Comparison of ENCODE assay signal across 8 mouse cellular contexts in the genomic region with DNA sequence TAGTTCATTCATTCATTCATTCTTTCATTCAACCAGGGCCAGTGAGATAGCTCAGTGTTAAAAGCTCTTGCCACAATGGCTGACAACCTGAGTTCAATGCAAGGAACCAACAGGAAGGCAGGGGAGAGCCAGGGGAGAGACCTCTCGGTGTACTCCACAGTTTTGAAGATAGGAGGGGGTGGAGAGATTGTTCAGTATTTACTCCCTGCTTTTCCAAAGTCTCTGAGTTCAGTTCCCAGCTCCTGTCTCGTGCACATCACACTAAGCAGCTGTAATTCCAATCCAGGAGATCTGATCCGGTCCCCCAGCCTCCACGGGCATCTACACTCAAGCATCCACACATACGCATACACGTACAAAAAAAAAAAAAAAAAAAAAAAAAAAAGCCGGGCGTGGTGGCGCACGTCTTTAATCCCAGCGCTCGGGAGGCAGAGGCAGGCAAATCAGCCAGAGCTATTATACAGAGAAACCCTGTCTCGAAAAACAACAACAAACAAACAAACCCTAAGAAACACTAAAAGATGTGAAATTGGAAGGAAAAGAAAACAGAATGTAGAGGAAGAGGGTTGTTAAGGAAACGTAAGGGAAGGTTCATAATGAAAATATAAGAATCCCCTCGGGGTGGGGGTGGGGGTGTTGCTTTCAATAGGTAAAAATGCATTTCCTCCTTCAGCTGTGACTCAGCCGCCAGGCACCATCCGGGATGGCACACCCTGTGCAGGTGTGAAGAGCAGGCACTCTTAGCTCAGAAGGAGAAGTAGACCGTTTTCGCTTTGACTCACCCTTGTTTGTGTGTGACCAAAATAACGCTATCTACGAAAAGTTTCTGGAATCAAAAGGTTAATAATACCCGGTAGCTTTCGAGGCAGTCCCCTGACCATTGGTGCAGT. TPM values are rescaled to one million over a fixed set of nuclear protein-coding genes. Genes with fewer than 3 reads are reported as not detected.
DNase-seq lines count a peak whose midpoint lies in the region; ATAC-seq and TF ChIP-seq lines count a peak whose summit lies in the region.

No protein-coding gene starts in this region.

- H3K4me3 ChIP-seq in liver, adult 2 months (ENCODE audit: insufficient read depth, low read depth, low read length) = peak overlapping the region; percentile 54
- H3K4me3 ChIP-seq in forebrain, embryonic 14.5 days (ENCODE audit: low read depth, low read length) = no peak overlapping the region
- H3K4me3 ChIP-seq in limb, embryonic 14.5 days (replicated peaks; ENCODE audit: low read length) = peak overlapping the region; percentile 10
- H3K4me3 ChIP-seq in midbrain, postnatal 0 days (ENCODE audit: low read depth, low read length) = peak overlapping the region; percentile 1; the same call in 1 of the 2 replicates

- no peaks in the 10 kb centered on the region for H3K9me3 ChIP-seq in forebrain, embryonic 14.5 days (replicated peaks; ENCODE audit: control insufficient read depth, low read length)
- no peaks in the 10 kb centered on the region for H3K9me3 ChIP-seq in limb, embryonic 14.5 days (ENCODE audit: control insufficient read depth, low read length)
- no peaks in the 10 kb centered on the region for H3K9me3 ChIP-seq in midbrain, postnatal 0 days (ENCODE audit: low read length)

- WGBS in liver, adult 2 months = 55% methylated on average over 23 of the region's 23 CpGs
- 79% methylated on average over 23 of the region's 23 CpGs for WGBS in forebrain, embryonic 14.5 days
- 60% methylated on average over 23 of the region's 23 CpGs for WGBS in limb, embryonic 14.5 days
- 74% methylated on average over 23 of the region's 23 CpGs for WGBS in midbrain, postnatal 0 days

- H3K27me3 ChIP-seq in liver, adult 2 months (ENCODE audit: control insufficient read depth, insufficient read depth, low read length) = no peaks in the 10 kb centered on the region
- no peaks in the 10 kb centered on the region for H3K27me3 ChIP-seq in forebrain, embryonic 14.5 days (replicated peaks; ENCODE audit: control insufficient read depth, insufficient read depth, low read length)
- no peaks in the 10 kb centered on the region for H3K27me3 ChIP-seq in limb, embryonic 14.5 days (ENCODE audit: control insufficient read depth, insufficient read depth, low read length)
- no peaks in the 10 kb centered on the region for H3K27me3 ChIP-seq in midbrain, postnatal 0 days (ENCODE audit: insufficient read depth, low read length)

- TF ChIP-seq CTCF in liver, adult 2 months (IDR thresholded peaks at IDR 0.05; ENCODE audit: low read depth, low read length) = no peak
- TF ChIP-seq CTCF in midbrain, postnatal 0 days (IDR thresholded peaks at IDR 0.05) = no peak

- peak overlapping the region; percentile 17 for H3K9ac ChIP-seq in liver, adult 2 months (ENCODE audit: low read depth, low read length)
- H3K9ac ChIP-seq in forebrain, embryonic 14.5 days (ENCODE audit: low read length) = no peak overlapping the region
- no peak overlapping the region for H3K9ac ChIP-seq in limb, embryonic 14.5 days (ENCODE audit: low read depth, low read length, severe bottlenecking)
- H3K9ac ChIP-seq in midbrain, postnatal 0 days (replicated peaks; ENCODE audit: low read length, poor library complexity, severe bottlenecking) = no peak overlapping the region

- H3K36me3 ChIP-seq in liver, adult 2 months (ENCODE audit: control insufficient read depth, insufficient read depth, low read length) = no peaks in the 10 kb centered on the region
- no peaks in the 10 kb centered on the region for H3K36me3 ChIP-seq in forebrain, embryonic 14.5 days (ENCODE audit: control insufficient read depth, insufficient read depth, low read length)
- no peaks in the 10 kb centered on the region for H3K36me3 ChIP-seq in limb, embryonic 14.5 days (ENCODE audit: control insufficient read depth, insufficient read depth, low read length)
- H3K36me3 ChIP-seq in midbrain, postnatal 0 days (ENCODE audit: insufficient read depth, low read length) = no peaks in the 10 kb centered on the region

- no peak for ATAC-seq in forebrain, embryonic 14.5 days
- no peak for ATAC-seq in limb, embryonic 14.5 days (ENCODE audit: low FRiP score, low read depth)
- ATAC-seq in midbrain, postnatal 0 days (ENCODE audit: low FRiP score) = no peak

- no peak for TF ChIP-seq POLR2A in liver, adult 2 months (IDR thresholded peaks at IDR 0.05; ENCODE audit: extremely low read depth, insufficient read depth, low read length)
- no peak for TF ChIP-seq POLR2A in limb, embryonic 14.5 days (IDR thresholded peaks at IDR 0.05; ENCODE audit: borderline replicate concordance, extremely low read depth, insufficient read depth, insufficient read length)

- H3K4me2 ChIP-seq in forebrain, embryonic 14.5 days (ENCODE audit: low read length) = peak overlapping the region; percentile 18; the same call in 1 of the 2 replicates
- H3K4me2 ChIP-seq in limb, embryonic 14.5 days (replicated peaks; ENCODE audit: low read depth, low read length, severe bottlenecking) = peak overlapping the region; percentile 45
- peak overlapping the region; percentile 19; the same call in 1 of the 2 replicates for H3K4me2 ChIP-seq in midbrain, postnatal 0 days (ENCODE audit: low read depth, low read length, poor library complexity, severe bottlenecking)

- H3K27ac ChIP-seq in liver, adult 2 months (replicated peaks; ENCODE audit: insufficient read depth, low read depth, low read length) = peak overlapping the region; percentile 6
- H3K27ac ChIP-seq in forebrain, embryonic 14.5 days (ENCODE audit: low read depth, low read length) = no peak overlapping the region
- H3K27ac ChIP-seq in limb, embryonic 14.5 days (replicated peaks; ENCODE audit: low read depth, low read length) = no peak overlapping the region
- no peak overlapping the region for H3K27ac ChIP-seq in midbrain, postnatal 0 days (ENCODE audit: low read depth, low read length)

- H3K79me2 ChIP-seq in liver, adult 2 months (ENCODE audit: control insufficient read depth, insufficient read depth, low read length) = no peaks in the 10 kb centered on the region

- peaks cover 5% of the 10 kb centered on the region; the same call in 1 of the 2 replicates for H3K4me1 ChIP-seq in liver, adult 2 months (ENCODE audit: control insufficient read depth, insufficient read depth, low read length)
- no peaks in the 10 kb centered on the region for H3K4me1 ChIP-seq in forebrain, embryonic 14.5 days (ENCODE audit: control insufficient read depth, insufficient read depth, low read length)
- H3K4me1 ChIP-seq in limb, embryonic 14.5 days (ENCODE audit: control insufficient read depth, insufficient read depth, low read length) = no peaks in the 10 kb centered on the region
- no peaks in the 10 kb centered on the region for H3K4me1 ChIP-seq in midbrain, postnatal 0 days (ENCODE audit: insufficient read depth, low read length)

- no peak for DNase-seq in liver, adult 2 months (ENCODE audit: extremely low read depth, low read depth, low spot score)
- no peak for DNase-seq in liver
- DNase-seq in forebrain, embryonic 14.5 days (ENCODE audit: low spot score) = no peak
- DNase-seq in limb, embryonic 14.5 days (ENCODE audit: low spot score) = no peak
- no peak for DNase-seq in midbrain, postnatal 0 days (ENCODE audit: low spot score)
- DNase-seq in MN1 (ENCODE audit: low spot score) = no peak
- DNase-seq in ovary, postnatal 10 days (ENCODE audit: low spot score) = no peak
- no peak for DNase-seq in urinary bladder, adult 2 months (ENCODE audit: low spot score)

RNA-seq across cellular contexts. Expression of a gene that starts 13.2 kb away (rescaled TPM):
- total RNA-seq in liver, adult 2 months (2014; rRNA removed) = 37.6 and 63.4 TPM in 2 replicates
- 2.4 and 2.8 TPM in 2 replicates for polyA plus RNA-seq in liver, adult 2 months (2012; rRNA removed)
- 534 and 557 TPM in 2 replicates for polyA plus RNA-seq in forebrain, embryonic 14.5 days (2014; fragmentation: Nextera tagmentation; extraction: Ambion mirVana)
- 133 and 226 TPM in 2 replicates for polyA plus RNA-seq in limb, embryonic 14.5 days (2012; rRNA removed)
- 726 and 728 TPM in 2 replicates for polyA plus RNA-seq in limb, embryonic 14.5 days (2014; fragmentation: Nextera tagmentation; extraction: Ambion mirVana)
- 133 and 184 TPM in 2 replicates for total RNA-seq in midbrain, postnatal 0 days (2014; rRNA removed)
- polyA plus RNA-seq in midbrain, postnatal 0 days (2015; fragmentation: Nextera tagmentation; extraction: Ambion mirVana) = 616 and 676 TPM in 2 replicates
- polyA plus RNA-seq in urinary bladder, adult 2 months (2012; rRNA removed) = 129 and 172 TPM in 2 replicates

Comparison
In these comparisons a context has a peak if more than half of its experiments do, and no peak if none do; other contexts are left out.
1. RNA of a gene that starts 13.2 kb away (polyA plus RNA-seq): 133 to 728 TPM in limb, embryonic 14.5 days, 616 to 676 TPM in midbrain, postnatal 0 days, 534 to 557 TPM in forebrain, embryonic 14.5 days and 129 to 172 TPM in urinary bladder, adult 2 months; 2.4 to 2.8 TPM in liver, adult 2 months; every median in the first group is over 10 times any median in the second.
2. Peak in every context shown above with its lines, with median percentiles within 50 percentile points of each other: H3K4me2 ChIP-seq.